Mouse (Mus musculus): ENCODE results near the gene Trim7. TPM values are rescaled to one million over a fixed set of nuclear protein-coding genes. Genes with fewer than 3 reads are reported as not detected.
"Not testable (repeated sequence)": the region's sequence is repeated elsewhere in the genome, so short reads cannot be mapped to it uniquely, and the experiment has no call there.

Gene Trim7
- polyA plus RNA-seq, 1 experiment from 2014 or later = 0.27 TPM

DNA sequence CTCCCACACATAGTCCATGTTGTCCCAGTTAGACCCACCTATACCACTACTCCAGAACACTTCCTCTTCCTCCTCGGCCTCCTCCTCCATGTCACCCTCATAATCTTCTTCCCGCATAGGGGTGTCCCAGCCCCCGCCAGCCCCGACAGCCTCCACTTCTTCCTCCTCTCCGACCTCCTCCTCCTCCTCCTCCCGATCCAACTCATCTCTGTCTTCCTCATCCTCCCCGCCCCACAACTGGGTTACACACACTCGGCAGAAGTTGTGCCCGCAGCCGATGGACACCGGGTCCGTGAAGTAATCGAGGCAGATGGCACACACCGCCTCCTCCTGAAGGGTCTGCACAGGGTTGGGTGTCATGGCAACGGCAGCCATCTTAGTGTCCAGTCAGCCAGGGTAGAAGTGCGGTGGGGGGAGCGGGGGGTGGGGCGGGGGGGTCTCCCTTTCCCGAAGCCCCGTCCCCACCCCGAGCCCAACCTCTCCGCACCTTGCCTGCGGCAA, 9.6 kb upstream of the Trim7 start:
- Histone ChIP-seq H3K27ac (replicated peaks; ENCODE audit: low read depth, low read length) (no peak overlapping the region), H3K36me3 (replicated peaks; ENCODE audit: control insufficient read depth, insufficient read depth, low read depth, low read length) (no peaks in the 10 kb centered on the region)

DNA sequence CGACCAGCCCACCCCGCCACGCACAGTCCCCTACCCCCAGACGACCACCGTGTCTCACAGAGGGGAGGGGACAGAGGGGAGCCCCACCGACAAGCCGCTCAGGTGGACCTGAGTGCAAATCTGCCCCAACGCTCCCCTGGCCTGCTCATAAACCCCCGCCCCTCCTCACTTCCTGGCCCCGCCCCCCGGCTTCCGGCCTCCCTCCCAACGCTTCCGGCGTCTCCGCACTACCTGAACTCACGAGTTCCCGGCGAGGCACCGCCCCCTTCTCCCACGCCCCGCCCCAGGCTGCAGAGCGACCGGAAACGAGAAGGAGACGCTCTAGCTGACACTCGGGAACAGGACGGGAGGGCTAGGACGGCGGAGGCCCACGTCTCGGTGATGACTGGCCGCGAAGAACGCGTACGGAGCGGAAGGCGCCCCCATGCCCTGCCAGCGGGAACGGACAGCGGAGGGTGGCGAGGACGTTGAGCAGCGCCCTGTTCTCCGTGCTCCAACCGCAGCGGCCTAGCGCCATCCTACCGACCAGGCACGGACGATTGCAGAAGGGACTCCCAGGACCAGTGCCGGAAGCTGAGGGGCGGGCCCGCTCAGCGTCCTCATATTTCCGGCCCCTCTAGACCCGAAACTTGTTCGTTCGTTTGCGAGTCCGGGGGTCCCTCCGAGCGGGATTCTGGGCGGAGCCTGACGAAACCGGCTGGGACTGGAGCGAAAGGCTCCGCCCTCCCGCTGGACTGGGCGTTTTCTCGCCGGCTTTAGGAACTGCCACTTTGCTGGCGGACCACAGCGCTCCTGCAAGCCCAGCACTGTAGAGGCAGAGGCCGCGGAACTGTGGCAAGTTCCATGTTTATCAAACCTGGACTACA, 8.9 kb upstream of the Trim7 start, which contains the start of gene Trim41:
TSS of gene Trim41 (minus strand) at position 554 of the 866 bp plus-strand sequence.
- Histone ChIP-seq H3K27me3 (ENCODE audit: control insufficient read depth, insufficient read depth, low read length) (no peaks in the 10 kb centered on the region), H3K9ac (replicated peaks; ENCODE audit: low read length) (peak within 1 kb of the TSS; percentile 86), H3K4me1 (ENCODE audit: control insufficient read depth, insufficient read depth, low read length) (no peaks in the 10 kb centered on the region), H3K9me3 (replicated peaks; ENCODE audit: control insufficient read depth, low read length) (no peaks in the 10 kb centered on the region), H3K27ac (replicated peaks; ENCODE audit: low read depth, low read length) (peak within 1 kb of the TSS; percentile 88), H3K4me2 (ENCODE audit: low read depth, low read length) (peak within 1 kb of the TSS; percentile 65), H3K4me3 (ENCODE audit: low read depth, low read length) (peak within 1 kb of the TSS; percentile 82), H3K36me3 (replicated peaks; ENCODE audit: control insufficient read depth, insufficient read depth, low read depth, low read length) (no peaks in the 10 kb centered on the region)
- DNase-seq (ENCODE audit: low spot score) (peak; percentile 99), ATAC-seq (replicated peaks; ENCODE audit: insufficient number of reproducible peaks, low FRiP score, low TSS enrichment, low read depth) (peak; percentile 95)
- under 1% methylated on average over 66 of the region's 77 CpGs for WGBS

More for the DNA sequence above, 9.6 kb upstream of the Trim7 start:
- no peaks in the 10 kb centered on the region for H3K4me1 ChIP-seq (ENCODE audit: control insufficient read depth, insufficient read depth, low read length)
- peak overlapping the region; percentile 82 for H3K4me3 ChIP-seq (ENCODE audit: low read depth, low read length)
- H3K9ac ChIP-seq (replicated peaks; ENCODE audit: low read length) = peak overlapping the region; percentile 72
- peak overlapping the region; percentile 65 for H3K4me2 ChIP-seq (ENCODE audit: low read depth, low read length)
- H3K9me3 ChIP-seq (replicated peaks; ENCODE audit: control insufficient read depth, low read length) = no peaks in the 10 kb centered on the region
- H3K27me3 ChIP-seq (ENCODE audit: control insufficient read depth, insufficient read depth, low read length) = no peaks in the 10 kb centered on the region
- ATAC-seq (replicated peaks; ENCODE audit: insufficient number of reproducible peaks, low FRiP score, low TSS enrichment, low read depth) = peak; percentile 59
- DNase-seq (ENCODE audit: low spot score) = peak; percentile 67
- 4% methylated on average over 23 of the region's 23 CpGs for WGBS

GRCm38 (mm10) chr11:48817794-48818193, 8.1 kb upstream of the Trim7 start:
- H3K36me3 ChIP-seq (replicated peaks; ENCODE audit: control insufficient read depth, insufficient read depth, low read depth, low read length) = no peaks in the 10 kb centered on the region
- ATAC-seq (replicated peaks; ENCODE audit: insufficient number of reproducible peaks, low FRiP score, low TSS enrichment, low read depth) = no peak
- DNase-seq (ENCODE audit: low spot score) = no peak
- H3K4me2 ChIP-seq (ENCODE audit: low read depth, low read length) = peak overlapping the region; percentile 40
- peak overlapping the region; percentile 86; the same call in 1 of the 2 replicates for H3K9ac ChIP-seq (replicated peaks; ENCODE audit: low read length)
- 7% methylated on average over 9 of the region's 9 CpGs for WGBS
- H3K27ac ChIP-seq (replicated peaks; ENCODE audit: low read depth, low read length) = no peak overlapping the region; the same call in 1 of the 2 replicates
- no peaks in the 10 kb centered on the region for H3K4me1 ChIP-seq (ENCODE audit: control insufficient read depth, insufficient read depth, low read length)
- peak overlapping the region; percentile 82 for H3K4me3 ChIP-seq (ENCODE audit: low read depth, low read length)
- no peaks in the 10 kb centered on the region for H3K27me3 ChIP-seq (ENCODE audit: control insufficient read depth, insufficient read depth, low read length)
- H3K9me3 ChIP-seq (replicated peaks; ENCODE audit: control insufficient read depth, low read length) = no peaks in the 10 kb centered on the region

DNA sequence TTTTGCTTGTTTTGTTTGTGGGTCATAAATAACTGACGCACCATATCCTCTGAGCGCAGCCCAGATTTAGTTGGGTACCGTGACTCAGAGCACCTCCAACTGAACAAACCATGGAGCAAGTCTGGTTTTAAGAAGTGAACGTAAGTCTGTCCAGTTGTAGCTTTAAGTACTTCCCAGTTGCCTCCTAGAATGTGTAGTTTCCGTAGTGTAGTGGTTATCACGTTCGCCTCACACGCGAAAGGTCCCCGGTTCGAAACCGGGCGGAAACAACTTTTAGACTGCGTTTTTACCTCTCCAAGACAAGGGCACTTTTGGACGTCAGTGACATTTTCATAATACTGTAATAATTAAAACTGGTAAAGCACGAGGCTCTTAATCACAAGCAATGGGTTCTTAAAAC, 7.6 kb upstream of the Trim7 start:
- H3K4me1 ChIP-seq (ENCODE audit: control insufficient read depth, insufficient read depth, low read length) = no peaks in the 10 kb centered on the region
- DNase-seq (ENCODE audit: low spot score) (peak; percentile 97), ATAC-seq (replicated peaks; ENCODE audit: insufficient number of reproducible peaks, low FRiP score, low TSS enrichment, low read depth) (no peak)
- H3K27me3 ChIP-seq (ENCODE audit: control insufficient read depth, insufficient read depth, low read length) = no peaks in the 10 kb centered on the region
- no peak overlapping the region for H3K9ac ChIP-seq (replicated peaks; ENCODE audit: low read length)
- under 1% methylated on average over 16 of the region's 16 CpGs for WGBS
- H3K9me3 ChIP-seq (replicated peaks; ENCODE audit: control insufficient read depth, low read length) = no peaks in the 10 kb centered on the region
- H3K27ac ChIP-seq (replicated peaks; ENCODE audit: low read depth, low read length) = no peak overlapping the region
- no peaks in the 10 kb centered on the region for H3K36me3 ChIP-seq (replicated peaks; ENCODE audit: control insufficient read depth, insufficient read depth, low read depth, low read length)
- H3K4me3 ChIP-seq (ENCODE audit: low read depth, low read length) = peak overlapping the region; percentile 82
- H3K4me2 ChIP-seq (ENCODE audit: low read depth, low read length) = peak overlapping the region; percentile 40

DNA sequence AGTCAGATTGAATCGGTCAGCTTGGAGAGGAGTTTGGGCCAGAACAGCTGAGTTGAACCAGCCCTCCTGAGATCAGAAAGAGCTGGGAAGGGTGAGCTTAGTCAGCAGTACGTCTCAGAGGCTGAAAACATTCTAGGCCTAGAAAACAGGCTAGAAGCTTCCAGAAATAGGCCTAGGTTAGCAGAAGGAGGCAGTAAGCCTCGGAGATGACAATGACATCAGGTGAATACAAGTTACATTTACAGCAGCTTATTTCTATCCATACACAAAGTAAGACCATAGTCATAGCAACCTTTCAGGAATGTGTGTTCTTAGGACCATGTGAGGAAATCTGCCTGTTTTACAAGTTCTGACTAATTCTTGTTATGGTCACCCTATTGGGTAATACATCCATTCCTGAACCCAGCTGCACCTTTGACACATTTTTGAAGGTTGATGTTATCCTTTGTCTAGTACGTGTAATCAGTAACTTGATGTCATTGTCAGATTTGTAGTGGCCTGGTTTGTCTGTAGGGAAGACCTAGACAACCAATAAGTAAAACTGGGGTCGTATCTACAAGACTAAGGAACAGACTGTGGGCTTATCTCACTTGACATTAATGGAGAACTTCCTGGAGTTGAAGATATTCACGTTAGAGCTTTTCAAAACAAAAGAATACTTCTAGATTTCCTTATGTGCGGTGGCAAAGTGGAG, 6.2 kb upstream of the Trim7 start:
- Histone ChIP-seq H3K4me1 (ENCODE audit: control insufficient read depth, insufficient read depth, low read length) (no peaks in the 10 kb centered on the region), H3K27me3 (ENCODE audit: control insufficient read depth, insufficient read depth, low read length) (peaks cover 8% of the 10 kb centered on the region), H3K36me3 (replicated peaks; ENCODE audit: control insufficient read depth, insufficient read depth, low read depth, low read length) (no peaks in the 10 kb centered on the region), H3K27ac (replicated peaks; ENCODE audit: low read depth, low read length) (no peak overlapping the region), H3K9ac (replicated peaks; ENCODE audit: low read length) (no peak overlapping the region), H3K9me3 (replicated peaks; ENCODE audit: control insufficient read depth, low read length) (no peaks in the 10 kb centered on the region), H3K4me3 (ENCODE audit: low read depth, low read length) (no peak overlapping the region), H3K4me2 (ENCODE audit: low read depth, low read length) (no peak overlapping the region)
- no peak for ATAC-seq (replicated peaks; ENCODE audit: insufficient number of reproducible peaks, low FRiP score, low TSS enrichment, low read depth)
- WGBS = 77% methylated on average over 7 of the region's 7 CpGs
- no peak for DNase-seq (ENCODE audit: low spot score)

- Histone ChIP-seq H3K4me3 (ENCODE audit: low read depth, low read length) (no peak overlapping the region), H3K36me3 (replicated peaks; ENCODE audit: control insufficient read depth, insufficient read depth, low read depth, low read length) (no peaks in the 10 kb centered on the region), H3K27ac (replicated peaks; ENCODE audit: low read depth, low read length) (no peak overlapping the region), H3K4me1 (ENCODE audit: control insufficient read depth, insufficient read depth, low read length) (no peaks in the 10 kb centered on the region), H3K27me3 (ENCODE audit: control insufficient read depth, insufficient read depth, low read length) (peaks cover 8% of the 10 kb centered on the region), H3K4me2 (ENCODE audit: low read depth, low read length) (no peak overlapping the region), H3K9me3 (replicated peaks; ENCODE audit: control insufficient read depth, low read length) (no peaks in the 10 kb centered on the region), H3K9ac (replicated peaks; ENCODE audit: low read length) (no peak overlapping the region)
- DNase-seq (ENCODE audit: low spot score) (no peak), ATAC-seq (replicated peaks; ENCODE audit: insufficient number of reproducible peaks, low FRiP score, low TSS enrichment, low read depth) (no peak)
Observed at GRCm38 (mm10) chr11:48820308-48820674, 5.6 kb upstream of the Trim7 start.

GRCm38 (mm10) chr11:48821299-48821698, 4.6 kb upstream of the Trim7 start:
- H3K4me3 ChIP-seq (ENCODE audit: low read depth, low read length); H3K9me3 ChIP-seq (replicated peaks; ENCODE audit: control insufficient read depth, low read length); ATAC-seq (replicated peaks; ENCODE audit: insufficient number of reproducible peaks, low FRiP score, low TSS enrichment, low read depth); DNase-seq (ENCODE audit: low spot score); H3K36me3 ChIP-seq (replicated peaks; ENCODE audit: control insufficient read depth, insufficient read depth, low read depth, low read length); H3K27me3 ChIP-seq (ENCODE audit: control insufficient read depth, insufficient read depth, low read length); H3K4me2 ChIP-seq (ENCODE audit: low read depth, low read length); H3K27ac ChIP-seq (replicated peaks; ENCODE audit: low read depth, low read length); H3K4me1 ChIP-seq (ENCODE audit: control insufficient read depth, insufficient read depth, low read length); H3K9ac ChIP-seq (replicated peaks; ENCODE audit: low read length): not testable (repeated sequence)
- WGBS = 85% methylated on average over 14 of the region's 14 CpGs
